Mouse (Mus musculus): Measurements from ENCODE around the gene Mgat2. TPM values are rescaled to one million over a fixed set of nuclear protein-coding genes. Genes with fewer than 3 reads are reported as not detected.
"Not testable (repeated sequence)": the region's sequence is repeated elsewhere in the genome, so short reads cannot be mapped to it uniquely, and the experiment has no call there.

The Mgat2 gene
- polyA plus RNA-seq, 1 experiment from 2014 or later: 61.4 TPM

DNA sequence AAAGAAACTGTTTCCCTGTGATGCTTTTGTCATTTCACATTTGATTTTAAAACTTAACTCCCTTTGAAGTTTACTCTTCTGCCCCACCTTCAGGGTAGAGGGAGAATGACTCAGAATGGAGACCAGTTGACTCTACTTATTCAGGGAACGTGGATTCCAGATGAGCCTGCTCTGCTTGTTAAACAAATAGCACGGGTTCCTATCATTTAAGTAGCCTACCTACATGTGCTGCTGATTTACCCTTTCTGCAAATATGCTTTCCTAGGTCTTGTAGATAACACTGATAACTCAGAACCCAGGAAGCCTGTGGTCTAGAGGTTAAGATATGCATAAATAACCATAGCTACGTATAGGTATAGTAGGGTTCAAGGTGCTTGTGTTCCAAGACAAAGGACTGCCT is 19.1 kb upstream of the Mgat2 start:
- ATAC-seq (ENCODE audit: insufficient read depth): no peak
- WGBS: 30% methylated on average over 3 of the region's 3 CpGs

DNA sequence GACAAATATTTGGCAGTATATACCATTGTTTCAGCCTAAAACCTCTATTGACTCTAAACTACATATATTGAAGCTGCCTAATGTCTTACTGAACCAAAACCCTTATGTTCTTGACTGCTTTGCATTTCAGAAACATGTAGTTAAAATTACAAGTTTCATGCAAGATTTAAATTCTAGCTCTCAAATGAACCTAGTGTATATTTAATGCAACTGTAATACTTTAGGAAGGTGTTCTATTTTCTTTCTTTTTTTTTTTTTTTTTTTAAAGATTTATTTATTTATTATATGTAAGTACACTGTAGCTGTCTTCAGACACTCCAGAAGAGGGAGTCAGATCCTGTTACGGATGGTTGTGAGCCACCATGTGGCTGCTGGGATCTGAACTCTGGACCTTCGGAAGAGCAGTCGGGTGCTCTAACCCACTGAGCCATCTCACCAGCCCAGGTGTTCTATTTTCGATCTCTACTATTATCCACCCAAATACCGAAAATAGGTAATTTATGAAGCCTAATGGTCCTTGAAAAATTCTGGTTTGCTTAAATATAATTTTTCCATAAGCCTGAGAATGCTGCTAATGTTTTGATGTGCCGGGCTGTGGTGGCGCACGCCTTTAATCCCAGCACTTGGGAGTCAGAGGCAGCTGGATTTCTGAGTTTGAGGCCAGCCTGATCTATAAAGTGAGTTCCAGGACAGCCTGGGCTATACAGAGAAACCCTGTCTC is 16.9 kb upstream of the Mgat2 start:
- H3K36me3 ChIP-seq (ENCODE audit: insufficient read depth); H3K27me3 ChIP-seq (ENCODE audit: insufficient read depth, low read length); ATAC-seq (ENCODE audit: insufficient read depth); H3K4me1 ChIP-seq (ENCODE audit: insufficient read depth); DNase-seq; H3K27ac ChIP-seq (ENCODE audit: low read depth); H3K9ac ChIP-seq; H3K9me3 ChIP-seq (ENCODE audit: low read depth, low read length); H3K4me2 ChIP-seq; H3K4me3 ChIP-seq (ENCODE audit: low read depth, low read length): not testable (repeated sequence)
- 66% methylated on average over 8 of the region's 8 CpGs for WGBS

More for the DNA sequence above, 19.1 kb upstream of the Mgat2 start:
- no peak overlapping the region for H3K4me3 ChIP-seq (ENCODE audit: low read depth, low read length)
- H3K27ac ChIP-seq (ENCODE audit: low read depth): no peak overlapping the region
- H3K4me1 ChIP-seq (ENCODE audit: insufficient read depth): peaks cover 2% of the 10 kb centered on the region
- no peak for DNase-seq
- no peaks in the 10 kb centered on the region for H3K27me3 ChIP-seq (ENCODE audit: insufficient read depth, low read length)
- TF ChIP-seq CTCF (IDR thresholded peaks at IDR 0.05; ENCODE audit: low read depth): no peak
- H3K4me2 ChIP-seq: no peak overlapping the region
- no peaks in the 10 kb centered on the region for H3K36me3 ChIP-seq (ENCODE audit: insufficient read depth)
- no peaks in the 10 kb centered on the region for H3K9me3 ChIP-seq (ENCODE audit: low read depth, low read length)
- no peak overlapping the region for H3K9ac ChIP-seq

- 8% methylated on average over 18 of the region's 18 CpGs for WGBS
- peak; percentile 57 for ATAC-seq (ENCODE audit: insufficient read depth)
- no peaks in the 10 kb centered on the region for H3K9me3 ChIP-seq (ENCODE audit: low read depth, low read length)
- no peak for DNase-seq
- H3K4me3 ChIP-seq (ENCODE audit: low read depth, low read length): peak overlapping the region; percentile 81
- peaks cover 5% of the 10 kb centered on the region for H3K4me1 ChIP-seq (ENCODE audit: insufficient read depth)
- no peak for TF ChIP-seq CTCF (IDR thresholded peaks at IDR 0.05; ENCODE audit: low read depth)
- H3K36me3 ChIP-seq (ENCODE audit: insufficient read depth): peaks cover 10% of the 10 kb centered on the region
- peak overlapping the region; percentile 86 for H3K4me2 ChIP-seq
- no peak overlapping the region; the same call in 1 of the 2 replicates for H3K27ac ChIP-seq (ENCODE audit: low read depth)
- no peaks in the 10 kb centered on the region for H3K27me3 ChIP-seq (ENCODE audit: insufficient read depth, low read length)
- H3K9ac ChIP-seq: peak overlapping the region; percentile 71
Observed at GRCm38 (mm10) chr12:69167656-69168460, 16.1 kb upstream of the Mgat2 start.

DNA sequence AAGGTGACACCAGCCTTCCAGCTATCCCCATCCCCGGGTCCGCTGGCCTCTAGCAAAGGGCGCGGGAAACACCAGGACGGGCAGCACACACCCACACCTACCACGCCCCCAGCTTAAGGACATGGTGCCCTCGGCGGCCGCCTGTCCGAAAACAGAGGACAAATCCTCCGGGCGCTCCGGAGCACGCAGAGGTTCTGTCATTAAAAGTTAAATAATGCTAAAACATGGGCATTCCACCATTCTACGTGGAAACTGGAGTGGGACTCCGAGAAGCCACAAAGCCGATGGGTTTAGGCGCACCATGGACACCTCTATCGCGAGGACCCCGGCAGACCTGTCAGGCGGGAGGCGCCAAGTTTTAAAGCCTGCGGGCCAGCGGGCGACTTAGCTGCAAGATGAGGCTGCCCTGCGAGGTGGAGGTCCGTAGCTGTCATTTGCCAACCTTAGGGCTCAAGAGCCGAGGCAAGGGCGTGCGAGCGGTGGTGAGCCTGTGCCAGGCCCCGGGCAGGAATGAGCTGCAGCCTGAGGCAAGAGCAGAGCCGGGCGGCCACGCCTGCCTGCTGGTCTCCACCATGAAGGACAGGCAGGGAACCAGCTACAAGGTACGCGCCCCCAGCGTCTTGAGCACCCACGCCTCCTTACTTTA is 15.4 kb upstream of the Mgat2 start, which contains the start of gene Lrr1:
Gene Lrr1 (plus strand): TSS at position 354 of the 646 bp plus-strand sequence.
- Histone ChIP-seq H3K4me1 (ENCODE audit: insufficient read depth) (peaks cover 5% of the 10 kb centered on the region), H3K4me3 (ENCODE audit: low read depth, low read length) (peak within 1 kb of the TSS; percentile 81), H3K9ac (peak within 1 kb of the TSS; percentile 71), H3K4me2 (peak within 1 kb of the TSS; percentile 86), H3K36me3 (ENCODE audit: insufficient read depth) (peaks cover 10% of the 10 kb centered on the region), H3K9me3 (ENCODE audit: low read depth, low read length) (no peaks in the 10 kb centered on the region), H3K27me3 (ENCODE audit: insufficient read depth, low read length) (no peaks in the 10 kb centered on the region), H3K27ac (ENCODE audit: low read depth) (peak within 1 kb of the TSS; percentile 65)
- no peak for TF ChIP-seq CTCF (IDR thresholded peaks at IDR 0.05; ENCODE audit: low read depth)
- under 1% methylated on average over 40 of the region's 40 CpGs for WGBS
- peak; percentile 91 for DNase-seq
- peak; percentile 96 for ATAC-seq (ENCODE audit: insufficient read depth)

GRCm38 (mm10) chr12:69171307-69171706 is 12.7 kb upstream of the Mgat2 start:
- Histone ChIP-seq H3K4me3 (ENCODE audit: low read depth, low read length) (no peak overlapping the region), H3K9me3 (ENCODE audit: low read depth, low read length) (no peaks in the 10 kb centered on the region), H3K4me1 (ENCODE audit: insufficient read depth) (peaks cover 5% of the 10 kb centered on the region), H3K36me3 (ENCODE audit: insufficient read depth) (peaks cover 30% of the 10 kb centered on the region), H3K9ac (no peak overlapping the region), H3K27me3 (ENCODE audit: insufficient read depth, low read length) (no peaks in the 10 kb centered on the region), H3K4me2 (no peak overlapping the region), H3K27ac (ENCODE audit: low read depth) (no peak overlapping the region)
- WGBS: 89% methylated on average over 2 of the region's 2 CpGs
- TF ChIP-seq CTCF (IDR thresholded peaks at IDR 0.05; ENCODE audit: low read depth): no peak
- ATAC-seq (ENCODE audit: insufficient read depth): no peak
- no peak for DNase-seq

DNA sequence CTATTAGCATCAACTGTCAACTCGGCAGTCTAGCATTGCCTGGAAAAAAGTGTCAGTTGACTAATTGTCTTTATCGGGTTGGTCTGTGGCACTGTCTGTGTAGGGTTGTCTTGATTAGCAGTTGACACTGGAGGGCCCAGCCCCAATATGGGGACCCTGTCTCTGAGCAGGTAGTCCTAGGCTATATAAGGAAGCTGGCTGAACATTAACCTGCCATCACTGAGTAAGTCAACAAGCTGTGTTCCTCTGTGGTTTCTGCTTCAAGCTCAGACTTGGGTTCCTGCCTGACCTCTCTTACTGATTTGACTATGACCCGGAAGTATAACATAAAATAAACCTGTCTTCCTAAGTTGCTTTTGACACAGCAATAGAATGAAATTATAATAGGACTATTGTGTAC is 8.0 kb upstream of the Mgat2 start:
- H3K9ac ChIP-seq: no peak overlapping the region
- ATAC-seq (ENCODE audit: insufficient read depth) (no peak), DNase-seq (no peak)
- peaks cover 42% of the 10 kb centered on the region for H3K36me3 ChIP-seq (ENCODE audit: insufficient read depth)
- WGBS: 84% methylated on average over 3 of the region's 3 CpGs
- no peak overlapping the region for H3K4me2 ChIP-seq
- H3K4me3 ChIP-seq (ENCODE audit: low read depth, low read length): no peak overlapping the region
- no peak for TF ChIP-seq CTCF (IDR thresholded peaks at IDR 0.05; ENCODE audit: low read depth)
- no peaks in the 10 kb centered on the region for H3K27me3 ChIP-seq (ENCODE audit: insufficient read depth, low read length)
- no peaks in the 10 kb centered on the region for H3K4me1 ChIP-seq (ENCODE audit: insufficient read depth)
- H3K27ac ChIP-seq (ENCODE audit: low read depth): no peak overlapping the region
- H3K9me3 ChIP-seq (ENCODE audit: low read depth, low read length): no peaks in the 10 kb centered on the region

DNA sequence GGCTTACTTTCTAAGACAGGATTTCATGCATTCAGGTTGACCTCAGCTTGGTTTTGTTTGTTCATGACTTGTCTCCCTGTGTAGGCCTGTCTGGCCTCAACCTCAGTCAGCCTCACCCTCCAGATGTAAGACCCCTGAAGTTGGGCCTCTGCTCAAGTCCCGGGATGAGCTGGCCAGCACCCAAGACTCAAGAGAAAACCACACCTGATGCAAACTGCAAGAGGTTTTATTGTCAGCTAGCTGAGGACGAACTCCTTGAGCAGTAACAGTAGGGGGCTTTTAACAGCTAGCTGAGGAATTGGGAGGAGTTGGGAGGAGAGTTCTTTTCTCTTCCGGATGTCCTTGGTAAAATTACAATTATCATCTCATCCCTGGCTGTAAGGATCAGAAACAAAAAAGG is 6.4 kb upstream of the Mgat2 start:
- no peak for ATAC-seq (ENCODE audit: insufficient read depth)
- H3K27ac ChIP-seq (ENCODE audit: low read depth): no peak overlapping the region
- no peak overlapping the region for H3K4me3 ChIP-seq (ENCODE audit: low read depth, low read length)
- 84% methylated on average over 3 of the region's 3 CpGs for WGBS
- TF ChIP-seq CTCF (IDR thresholded peaks at IDR 0.05; ENCODE audit: low read depth): no peak
- DNase-seq: no peak
- H3K9ac ChIP-seq: no peak overlapping the region
- H3K4me2 ChIP-seq: no peak overlapping the region
- H3K27me3 ChIP-seq (ENCODE audit: insufficient read depth, low read length): no peaks in the 10 kb centered on the region
- peaks cover 40% of the 10 kb centered on the region for H3K36me3 ChIP-seq (ENCODE audit: insufficient read depth)
- H3K9me3 ChIP-seq (ENCODE audit: low read depth, low read length): no peaks in the 10 kb centered on the region
- H3K4me1 ChIP-seq (ENCODE audit: insufficient read depth): no peaks in the 10 kb centered on the region

All from lung, embryonic 14.5 days (tissue).